Mouse (Mus musculus): ENCODE measurements at regions not wholly inside any gene's neighbourhood (a gene's known extent, or its start where the extent isn't known, plus 50 kb on each side); places are given as distances from the start of the nearest gene placed in this dataset.

- no peak for DNase-seq (ENCODE audit: low read depth, low spot score)
- H3K27ac ChIP-seq (ENCODE audit: insufficient read depth, low read depth, low read length, poor library complexity, severe bottlenecking), result no peak overlapping the region
- in situ Hi-C loops (cut with MboI; ENCODE audit: low sequenced_read_pairs in 2 of 2, unreplicated experiment in 2 of 2), result no loop called here
- H3K4me1 ChIP-seq (ENCODE audit: control insufficient read depth in 2 of 2, insufficient read depth in 2 of 2, low read length in 2 of 2, poor library complexity in 1 of 2), result no peaks in the 10 kb centered on the region
- H3K36me3 ChIP-seq (ENCODE audit: control insufficient read depth, insufficient read depth, low read length, poor library complexity, severe bottlenecking), result no peaks in the 10 kb centered on the region
- TF ChIP-seq ZC3H11A (IDR thresholded peaks at IDR 0.05; ENCODE audit: borderline replicate concordance, low read depth, low read length), result no peak
- no peak for TF ChIP-seq MAFK (IDR thresholded peaks at IDR 0.05; ENCODE audit: insufficient read depth, low read depth, low read length)
- no peak for TF ChIP-seq CHD2 (IDR thresholded peaks at IDR 0.05; ENCODE audit: low read depth, low read length)
- no peak for TF ChIP-seq ZNF384 (IDR thresholded peaks at IDR 0.05; ENCODE audit: low read depth, low read length)
- TF ChIP-seq HCFC1 (IDR thresholded peaks at IDR 0.05; ENCODE audit: borderline replicate concordance, insufficient read depth, low read length), result no peak
- no peak overlapping the region for H3K4me3 ChIP-seq (ENCODE audit: insufficient read depth in 1 of 2, low read depth in 1 of 2, low read length in 2 of 2, poor library complexity in 1 of 2, severe bottlenecking in 1 of 2)
- no peaks in the 10 kb centered on the region for H3K9me3 ChIP-seq (ENCODE audit: control insufficient read depth, insufficient read depth, low read depth, low read length)
- no peak overlapping the region for H3K9ac ChIP-seq (ENCODE audit: insufficient read depth, low read depth, low read length, poor library complexity, severe bottlenecking)
Measured at GRCm38 (mm10) chr2:117868857-117869256, 242.8 kb upstream of the Thbs1 start.

- DNase-seq (ENCODE audit: low read depth, low spot score), result no peak
- Histone ChIP-seq H3K36me3 (ENCODE audit: control insufficient read depth, insufficient read depth, low read length, poor library complexity, severe bottlenecking) (no peaks in the 10 kb centered on the region), H3K4me3 (ENCODE audit: insufficient read depth in 1 of 2, low read depth in 1 of 2, low read length in 2 of 2, poor library complexity in 1 of 2, severe bottlenecking in 1 of 2) (no peak overlapping the region), H3K4me1 (ENCODE audit: control insufficient read depth in 2 of 2, insufficient read depth in 2 of 2, low read length in 2 of 2, poor library complexity in 1 of 2) (no peaks in the 10 kb centered on the region), H3K9ac (ENCODE audit: insufficient read depth, low read depth, low read length, poor library complexity, severe bottlenecking) (no peak overlapping the region), H3K27ac (ENCODE audit: insufficient read depth, low read depth, low read length, poor library complexity, severe bottlenecking) (no peak overlapping the region), H3K9me3 (ENCODE audit: control insufficient read depth, insufficient read depth, low read depth, low read length) (no peaks in the 10 kb centered on the region)
- TF ChIP-seq CHD2 (IDR thresholded peaks at IDR 0.05; ENCODE audit: low read depth, low read length), result no peak
- TF ChIP-seq MAFK (IDR thresholded peaks at IDR 0.05; ENCODE audit: insufficient read depth, low read depth, low read length), result no peak
- TF ChIP-seq HCFC1 (IDR thresholded peaks at IDR 0.05; ENCODE audit: borderline replicate concordance, insufficient read depth, low read length), result no peak
- no peak for TF ChIP-seq ZC3H11A (IDR thresholded peaks at IDR 0.05; ENCODE audit: borderline replicate concordance, low read depth, low read length)
- in situ Hi-C loops (cut with MboI; ENCODE audit: low sequenced_read_pairs in 2 of 2, unreplicated experiment in 2 of 2), result no loop called here
Measured at GRCm38 (mm10) chr2:117871507-117872282, 240.0 kb upstream of the Thbs1 start.

DNA sequence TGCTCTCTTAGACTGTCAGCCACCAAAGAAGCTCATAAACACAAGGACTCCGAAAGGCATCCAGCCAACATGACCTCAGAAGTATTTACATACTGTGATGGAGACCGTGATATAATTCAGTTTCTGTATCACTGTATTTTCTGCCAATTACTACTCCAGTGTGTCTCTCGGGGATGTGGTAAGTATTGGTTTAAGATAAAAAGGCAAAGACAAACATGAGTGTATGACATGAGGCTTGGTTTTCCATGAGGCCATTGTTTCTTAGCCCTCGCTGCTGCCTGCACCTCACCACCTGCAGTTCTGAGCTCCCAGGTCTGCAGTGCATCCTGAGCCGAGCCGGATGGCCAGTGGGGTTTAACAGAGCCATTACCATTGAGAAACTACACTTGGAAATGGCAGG lies 233.9 kb upstream of the Thbs1 start:
- TF ChIP-seq CHD2 (IDR thresholded peaks at IDR 0.05; ENCODE audit: low read depth, low read length) (no peak), ZC3H11A (IDR thresholded peaks at IDR 0.05; ENCODE audit: borderline replicate concordance, low read depth, low read length) (no peak), ZNF384 (IDR thresholded peaks at IDR 0.05; ENCODE audit: low read depth, low read length) (no peak), HCFC1 (IDR thresholded peaks at IDR 0.05; ENCODE audit: borderline replicate concordance, insufficient read depth, low read length) (no peak)
- Histone ChIP-seq H3K9ac (ENCODE audit: insufficient read depth, low read depth, low read length, poor library complexity, severe bottlenecking) (no peak overlapping the region), H3K36me3 (ENCODE audit: control insufficient read depth, insufficient read depth, low read length, poor library complexity, severe bottlenecking) (no peaks in the 10 kb centered on the region), H3K4me1 (ENCODE audit: control insufficient read depth in 2 of 2, insufficient read depth in 2 of 2, low read length in 2 of 2, poor library complexity in 1 of 2) (no peaks in the 10 kb centered on the region), H3K9me3 (ENCODE audit: control insufficient read depth, insufficient read depth, low read depth, low read length) (no peaks in the 10 kb centered on the region), H3K27ac (ENCODE audit: insufficient read depth, low read depth, low read length, poor library complexity, severe bottlenecking) (no peak overlapping the region), H3K4me3 (ENCODE audit: insufficient read depth in 1 of 2, low read depth in 1 of 2, low read length in 2 of 2, poor library complexity in 1 of 2, severe bottlenecking in 1 of 2) (no peak overlapping the region)
- in situ Hi-C loops (cut with MboI; ENCODE audit: low sequenced_read_pairs in 2 of 2, unreplicated experiment in 2 of 2), result no loop called here
- DNase-seq (ENCODE audit: low read depth, low spot score), result no peak

DNA sequence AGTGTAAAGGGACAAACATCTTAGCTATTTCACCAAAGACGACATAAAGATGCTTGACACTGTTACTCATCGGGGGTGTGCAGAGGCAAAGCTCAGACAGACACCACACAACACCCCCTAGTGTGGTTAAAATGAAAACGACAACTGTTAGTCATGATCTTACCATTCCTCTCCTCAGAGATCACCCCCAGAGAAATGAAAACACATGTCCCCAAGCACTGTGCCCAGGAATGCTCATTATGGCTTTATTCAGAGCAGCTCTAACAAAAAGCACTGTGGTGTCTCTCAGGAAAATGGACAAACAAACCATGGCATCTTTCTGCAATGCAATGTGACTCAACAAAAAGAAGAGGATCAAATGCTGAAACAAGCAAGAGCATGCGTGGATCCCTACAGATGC lies 229.5 kb upstream of the Thbs1 start:
- no peak for TF ChIP-seq ZNF384 (IDR thresholded peaks at IDR 0.05; ENCODE audit: low read depth, low read length)
- no peak for TF ChIP-seq HCFC1 (IDR thresholded peaks at IDR 0.05; ENCODE audit: borderline replicate concordance, insufficient read depth, low read length)
- no peak for TF ChIP-seq MAFK (IDR thresholded peaks at IDR 0.05; ENCODE audit: insufficient read depth, low read depth, low read length)
- Histone ChIP-seq H3K9me3 (ENCODE audit: control insufficient read depth, insufficient read depth, low read depth, low read length) (no peaks in the 10 kb centered on the region), H3K4me3 (ENCODE audit: insufficient read depth in 1 of 2, low read depth in 1 of 2, low read length in 2 of 2, poor library complexity in 1 of 2, severe bottlenecking in 1 of 2) (no peak overlapping the region), H3K36me3 (ENCODE audit: control insufficient read depth, insufficient read depth, low read length, poor library complexity, severe bottlenecking) (no peaks in the 10 kb centered on the region), H3K27ac (ENCODE audit: insufficient read depth, low read depth, low read length, poor library complexity, severe bottlenecking) (no peak overlapping the region), H3K4me1 (ENCODE audit: control insufficient read depth in 2 of 2, insufficient read depth in 2 of 2, low read length in 2 of 2, poor library complexity in 1 of 2) (no peaks in the 10 kb centered on the region), H3K9ac (ENCODE audit: insufficient read depth, low read depth, low read length, poor library complexity, severe bottlenecking) (no peak overlapping the region)
- no peak for DNase-seq (ENCODE audit: low read depth, low spot score)
- in situ Hi-C loops (cut with MboI; ENCODE audit: low sequenced_read_pairs in 2 of 2, unreplicated experiment in 2 of 2), result no loop called here

DNA sequence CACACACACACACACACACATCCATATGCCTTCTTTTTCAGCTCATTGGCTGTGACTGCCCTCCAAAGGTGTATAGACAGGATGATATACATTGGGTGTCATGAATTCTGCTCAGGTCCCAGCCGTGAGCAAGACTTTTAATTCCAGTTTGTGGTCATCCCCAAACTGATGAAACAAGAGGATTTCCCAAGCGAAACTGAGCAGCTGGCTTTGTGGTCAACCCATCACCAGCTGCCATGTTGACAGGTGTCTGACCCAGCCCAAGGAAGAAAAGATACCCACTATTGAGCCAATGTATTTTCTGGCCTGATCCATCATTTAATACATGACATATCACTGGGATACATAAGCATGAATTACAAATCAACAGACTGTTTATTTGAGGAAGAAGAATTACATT lies 228.8 kb upstream of the Thbs1 start:
- DNase-seq (ENCODE audit: low read depth, low spot score), result no peak
- H3K4me1 ChIP-seq (ENCODE audit: control insufficient read depth in 2 of 2, insufficient read depth in 2 of 2, low read length in 2 of 2, poor library complexity in 1 of 2), result no peaks in the 10 kb centered on the region
- H3K36me3 ChIP-seq (ENCODE audit: control insufficient read depth, insufficient read depth, low read length, poor library complexity, severe bottlenecking), result no peaks in the 10 kb centered on the region
- no peak for TF ChIP-seq MAFK (IDR thresholded peaks at IDR 0.05; ENCODE audit: insufficient read depth, low read depth, low read length)
- no peak for TF ChIP-seq ZC3H11A (IDR thresholded peaks at IDR 0.05; ENCODE audit: borderline replicate concordance, low read depth, low read length)
- TF ChIP-seq CHD2 (IDR thresholded peaks at IDR 0.05; ENCODE audit: low read depth, low read length), result no peak
- TF ChIP-seq ZNF384 (IDR thresholded peaks at IDR 0.05; ENCODE audit: low read depth, low read length), result no peak
- TF ChIP-seq HCFC1 (IDR thresholded peaks at IDR 0.05; ENCODE audit: borderline replicate concordance, insufficient read depth, low read length), result no peak
- H3K9me3 ChIP-seq (ENCODE audit: control insufficient read depth, insufficient read depth, low read depth, low read length), result no peaks in the 10 kb centered on the region
- H3K4me3 ChIP-seq (ENCODE audit: insufficient read depth in 1 of 2, low read depth in 1 of 2, low read length in 2 of 2, poor library complexity in 1 of 2, severe bottlenecking in 1 of 2), result no peak overlapping the region
- H3K9ac ChIP-seq (ENCODE audit: insufficient read depth, low read depth, low read length, poor library complexity, severe bottlenecking), result no peak overlapping the region
- in situ Hi-C loops (cut with MboI; ENCODE audit: low sequenced_read_pairs in 2 of 2, unreplicated experiment in 2 of 2), result no loop called here
- no peak overlapping the region for H3K27ac ChIP-seq (ENCODE audit: insufficient read depth, low read depth, low read length, poor library complexity, severe bottlenecking)
